Mouse (Mus musculus) erythroblast, embryonic 14.5 days (primary cell): ENCODE measurements around the gene Cib1. TPM values are rescaled to one million over a fixed set of nuclear protein-coding genes. Genes with fewer than 3 reads are reported as not detected.

ENCODE experiments used
- H3K27me3 ChIP-seq: 2 replicates; pipeline ENCODE4 v1.6.1; 2012; ENCODE audit warnings: inconsistent platforms; ENCODE audit not compliant: control insufficient read depth
- H3K36me3 ChIP-seq: 2 replicates; pipeline ENCODE4 v1.6.1; 2012; ENCODE audit warnings: mild to moderate bottlenecking, inconsistent platforms; ENCODE audit not compliant: control insufficient read depth
- H3K4me1 ChIP-seq: 2 replicates; pipeline ENCODE4 v1.6.1; 2012; ENCODE audit warnings: inconsistent platforms; ENCODE audit not compliant: control insufficient read depth
- H3K4me3 ChIP-seq: replicated peaks from 2 replicates; pipeline ENCODE3; 2012; ENCODE audit warnings: moderate library complexity, mild to moderate bottlenecking, inconsistent platforms
- H3K9me3 ChIP-seq: 2 replicates; pipeline ENCODE4 v1.6.1; 2012; ENCODE audit warnings: low read length, inconsistent platforms, mixed read lengths; ENCODE audit not compliant: control insufficient read depth
- GATA1 ChIP-seq: IDR thresholded peaks from 2 replicates; pipeline ENCODE4 v1.6.1; 2012; ENCODE audit warnings: low read length, inconsistent platforms, mixed read lengths
- TAL1 ChIP-seq: IDR thresholded peaks from 3 replicates; pipeline ENCODE4 v1.6.1; 2012; ENCODE audit warnings: low read length, inconsistent platforms, mixed read lengths
- polyA plus RNA-seq: library from polyadenylated mRNA; stranded (reverse); fragments of >175 nt; gene quantifications from 2 replicates; pipeline ENCODE4 v1.2.3, GENCODE M21; 2012

Cib1 gene
- polyA plus RNA-seq, 1 experiment, result 10.7 TPM

DNA sequence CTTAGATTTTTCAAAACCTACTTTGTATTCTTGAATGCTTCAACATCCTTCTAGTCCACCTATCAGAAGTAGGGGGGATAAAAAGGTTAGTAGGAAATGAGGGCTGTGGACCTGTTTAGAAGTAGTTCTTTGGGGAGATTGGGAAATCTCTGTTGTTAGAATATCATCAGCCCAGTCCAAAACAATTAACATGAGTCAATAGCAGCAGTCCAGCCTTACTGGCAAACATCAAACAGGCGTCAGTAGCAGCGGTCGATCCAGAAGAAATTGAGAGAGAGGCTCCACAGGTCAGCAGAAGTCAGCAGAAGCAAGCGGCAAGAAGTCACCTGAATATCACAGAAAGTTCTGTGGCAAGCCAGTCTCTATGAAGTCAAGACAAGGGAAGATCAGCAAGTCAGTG is 12.2 kb upstream of the Cib1 start:
- H3K36me3 ChIP-seq, result peaks cover 15% of the 10 kb centered on the region
- peaks cover 4% of the 10 kb centered on the region; the same call in 1 of the 2 replicates for H3K27me3 ChIP-seq
- TF ChIP-seq TAL1 (no peak), GATA1 (no peak)
- no peak overlapping the region for H3K4me3 ChIP-seq
- peaks cover 3% of the 10 kb centered on the region for H3K9me3 ChIP-seq
- peaks cover 14% of the 10 kb centered on the region for H3K4me1 ChIP-seq

DNA sequence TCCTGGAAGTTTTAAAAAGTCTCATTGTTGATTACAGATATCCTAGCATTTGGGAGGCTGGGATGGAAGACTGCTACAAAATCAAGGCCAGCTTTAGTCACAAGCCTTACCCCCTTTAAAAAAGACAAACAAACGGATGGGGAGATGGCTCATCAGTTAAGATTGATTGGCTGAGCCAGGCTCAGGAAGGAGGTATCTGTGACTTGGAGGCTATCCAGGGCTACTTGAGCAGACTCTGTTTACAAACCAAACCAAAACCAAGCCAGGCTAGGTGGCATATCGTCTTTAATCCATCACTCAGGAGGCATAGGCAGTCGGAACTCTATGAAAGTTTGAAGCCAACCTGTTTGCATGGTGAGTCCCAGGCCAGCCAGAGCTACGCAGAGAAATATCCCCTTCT is 9.0 kb upstream of the Cib1 start:
- H3K27me3 ChIP-seq, result no peaks in the 10 kb centered on the region
- no peak overlapping the region for H3K4me3 ChIP-seq
- peaks cover 8% of the 10 kb centered on the region for H3K4me1 ChIP-seq
- peaks cover 33% of the 10 kb centered on the region for H3K36me3 ChIP-seq
- peaks cover 3% of the 10 kb centered on the region for H3K9me3 ChIP-seq
- no peak for TF ChIP-seq GATA1
- no peak for TF ChIP-seq TAL1

DNA sequence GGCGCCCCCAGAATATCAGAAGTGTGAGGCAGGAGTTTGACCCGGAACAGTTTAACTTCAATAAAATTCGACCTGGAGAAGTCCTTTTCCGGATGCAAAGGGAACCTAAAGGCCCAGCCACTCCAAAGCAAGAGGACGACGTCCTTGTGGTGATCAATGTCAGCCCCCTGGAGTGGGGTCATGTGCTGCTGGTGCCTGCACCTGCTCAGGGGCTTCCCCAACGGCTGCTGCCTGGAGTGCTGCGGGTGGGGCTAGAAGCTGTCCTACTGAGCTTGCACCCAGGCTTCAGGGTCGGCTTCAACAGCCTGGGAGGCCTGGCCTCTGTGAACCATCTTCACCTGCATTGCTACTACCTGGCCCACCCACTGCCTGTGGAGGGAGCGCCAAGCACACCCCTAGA is 5.9 kb upstream of the Cib1 start:
- Histone ChIP-seq H3K36me3 (peaks cover 40% of the 10 kb centered on the region), H3K9me3 (no peaks in the 10 kb centered on the region; the same call in 1 of the 2 replicates), H3K4me3 (no peak overlapping the region), H3K4me1 (peaks cover 21% of the 10 kb centered on the region), H3K27me3 (no peaks in the 10 kb centered on the region)
- TF ChIP-seq GATA1 (no peak), TAL1 (no peak)

GRCm38 (mm10) chr7:80233799-80234198 is 1.2 kb upstream of the Cib1 start:
- no peaks in the 10 kb centered on the region for H3K27me3 ChIP-seq
- peak overlapping the region; percentile 86 for H3K4me3 ChIP-seq
- peaks cover 61% of the 10 kb centered on the region for H3K4me1 ChIP-seq
- TF ChIP-seq GATA1, result no peak
- no peak for TF ChIP-seq TAL1
- H3K9me3 ChIP-seq, result no peaks in the 10 kb centered on the region; the same call in 1 of the 2 replicates
- peaks cover 39% of the 10 kb centered on the region for H3K36me3 ChIP-seq

DNA sequence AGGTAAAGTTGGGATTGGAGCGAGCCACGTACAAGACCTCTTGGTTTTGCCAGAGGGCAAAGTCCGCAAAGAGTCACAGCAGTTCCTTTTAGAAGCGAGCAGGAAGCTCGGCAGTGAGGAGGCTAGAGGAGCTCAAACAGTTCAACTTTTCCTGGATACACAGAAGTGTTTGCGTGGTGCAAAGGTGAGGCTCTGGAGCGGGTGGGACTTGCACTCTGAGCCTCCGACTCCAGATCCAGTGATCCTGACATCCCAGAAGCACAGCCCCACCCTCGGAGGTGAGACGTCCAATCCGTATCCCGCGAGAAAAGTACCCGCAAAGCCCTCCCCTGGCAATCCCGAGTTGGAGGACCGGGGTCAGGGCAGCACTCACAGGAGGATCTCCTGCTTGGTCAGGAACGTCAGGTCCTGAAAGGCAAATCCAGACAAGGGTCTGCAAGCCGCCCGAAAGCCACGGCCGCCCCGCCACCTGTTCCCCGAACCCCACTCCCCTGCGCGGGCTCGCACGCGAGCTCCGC is 583 bp downstream of the Cib1 start:
- H3K4me3 ChIP-seq, result peak overlapping the region; percentile 86
- H3K4me1 ChIP-seq, result peaks cover 75% of the 10 kb centered on the region
- no peaks in the 10 kb centered on the region for H3K27me3 ChIP-seq
- H3K36me3 ChIP-seq, result peaks cover 49% of the 10 kb centered on the region
- no peaks in the 10 kb centered on the region for H3K9me3 ChIP-seq
- TF ChIP-seq TAL1 (no peak), GATA1 (no peak)

- TF ChIP-seq TAL1 (no peak), GATA1 (no peak)
- peaks cover 61% of the 10 kb centered on the region for H3K36me3 ChIP-seq
- no peaks in the 10 kb centered on the region for H3K9me3 ChIP-seq
- no peaks in the 10 kb centered on the region for H3K27me3 ChIP-seq
- H3K4me1 ChIP-seq, result peaks cover 70% of the 10 kb centered on the region
- H3K4me3 ChIP-seq, result peak overlapping the region; percentile 3
These were observed 2.4 kb downstream of the Cib1 start for GRCm38 (mm10) chr7:80230196-80230595.

DNA sequence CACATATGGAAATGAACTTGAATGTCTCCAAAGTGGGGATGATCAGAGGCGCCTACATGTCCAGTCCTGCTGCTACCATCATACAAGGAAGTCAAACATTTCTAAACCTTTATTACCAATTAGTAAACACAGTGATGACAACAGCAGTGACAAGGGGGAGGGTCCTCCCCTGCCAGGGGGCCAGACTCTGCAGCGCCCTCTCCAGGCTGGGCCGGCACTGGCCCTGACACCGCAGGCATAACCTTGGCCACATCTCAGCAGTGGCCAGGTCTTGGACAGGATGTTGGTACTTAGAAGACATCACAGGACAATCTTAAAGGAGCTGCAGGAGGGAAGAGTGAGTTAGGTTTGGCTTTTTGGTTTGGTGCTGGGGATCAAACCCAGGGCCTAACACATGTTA is 5.5 kb downstream of the Cib1 start:
- no peak for TF ChIP-seq GATA1
- no peak for TF ChIP-seq TAL1
- H3K27me3 ChIP-seq, result no peaks in the 10 kb centered on the region
- H3K9me3 ChIP-seq, result no peaks in the 10 kb centered on the region
- peaks cover 49% of the 10 kb centered on the region for H3K4me1 ChIP-seq
- no peak overlapping the region for H3K4me3 ChIP-seq
- peaks cover 89% of the 10 kb centered on the region for H3K36me3 ChIP-seq

DNA sequence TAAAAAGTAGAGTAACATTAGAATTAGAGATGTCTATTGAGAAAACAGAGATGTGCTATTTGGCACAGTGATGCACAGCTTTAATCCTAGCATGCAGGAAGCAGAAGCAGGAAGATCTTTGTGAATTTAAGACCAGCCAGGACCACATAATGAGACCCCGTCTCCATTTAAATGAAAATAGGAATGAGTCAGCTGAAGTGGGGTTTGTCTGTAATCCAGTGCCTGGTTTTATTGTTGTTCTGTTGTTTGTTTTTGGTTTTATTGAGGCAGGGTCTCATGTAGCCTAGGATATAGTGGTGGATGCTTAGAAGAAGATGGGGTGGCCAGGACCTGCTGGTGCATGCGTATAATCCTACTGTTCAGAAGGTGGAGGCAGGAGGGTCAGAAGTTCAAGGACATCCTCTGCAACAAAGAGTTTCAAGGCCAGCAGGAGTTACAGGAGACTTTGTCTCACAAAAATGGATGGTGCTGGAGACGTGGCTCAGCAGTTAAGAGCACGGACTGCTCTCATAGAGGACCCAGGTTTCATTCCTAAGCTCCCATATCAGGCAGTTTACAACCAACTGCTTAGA is 11.3 kb downstream of the Cib1 start:
- TF ChIP-seq TAL1, result no peak
- no peak for TF ChIP-seq GATA1
- peaks cover 99% of the 10 kb centered on the region for H3K36me3 ChIP-seq

GRCm38 (mm10) chr7:80220237-80220797 is 12.3 kb downstream of the Cib1 start:
- Histone ChIP-seq H3K9me3 (no peaks in the 10 kb centered on the region), H3K4me3 (no peak overlapping the region), H3K27me3 (no peaks in the 10 kb centered on the region; the same call in 1 of the 2 replicates), H3K36me3 (peaks cover 99% of the 10 kb centered on the region), H3K4me1 (peaks cover 19% of the 10 kb centered on the region)
- no peak for TF ChIP-seq GATA1
- TF ChIP-seq TAL1, result no peak

More for the DNA sequence above, 11.3 kb downstream of the Cib1 start:
- no peaks in the 10 kb centered on the region; the same call in 1 of the 2 replicates for H3K27me3 ChIP-seq
- no peak overlapping the region for H3K4me3 ChIP-seq
- peaks cover 12% of the 10 kb centered on the region for H3K4me1 ChIP-seq
- H3K9me3 ChIP-seq, result no peaks in the 10 kb centered on the region

GRCm38 (mm10) chr7:80218666-80219065 is 13.9 kb downstream of the Cib1 start:
- TF ChIP-seq TAL1, result no peak
- TF ChIP-seq GATA1, result no peak

More at GRCm38 (mm10) chr7:80218666-80219065, 13.9 kb downstream of the Cib1 start:
- Histone ChIP-seq H3K36me3 (peaks cover 99% of the 10 kb centered on the region), H3K9me3 (no peaks in the 10 kb centered on the region), H3K4me1 (peaks cover 33% of the 10 kb centered on the region), H3K4me3 (no peak overlapping the region), H3K27me3 (no peaks in the 10 kb centered on the region; the same call in 1 of the 2 replicates)
